Mouse (Mus musculus) hindbrain, embryonic 11.5 days (tissue): ENCODE data around the gene P2rx7. TPM values are rescaled to one million over a fixed set of nuclear protein-coding genes. Genes with fewer than 3 reads are reported as not detected.

Experiments
- ATAC-seq: fragments of 200-750 bp; cut with Nextera tagmentation; 2 replicates; pipeline ENCODE4 v1.8.0; 2017; ENCODE audit warnings: mild to moderate bottlenecking, moderate TSS enrichment, moderate library complexity; ENCODE audit not compliant: low FRiP score
- DNase-seq: peaks from one replicate; pipeline ENCODE4 v3.0.0-alpha.2; 2015; ENCODE audit warnings: low spot score
- H3K27ac ChIP-seq: fragments of 300-500 bp; sonication (generic); 2 replicates; pipeline ENCODE4 v1.5.1; 2014; ENCODE audit warnings: mild to moderate bottlenecking, low read depth, low read length
- H3K27me3 ChIP-seq: fragments of 300-500 bp; sonication (generic); 2 replicates; pipeline ENCODE4 v1.6.1; 2014; ENCODE audit warnings: mild to moderate bottlenecking, low read length, moderate library complexity, mixed read lengths; ENCODE audit not compliant: control insufficient read depth, insufficient read depth
- H3K36me3 ChIP-seq: fragments of 300-500 bp; sonication (generic); 2 replicates; pipeline ENCODE4 v1.6.1; 2014; ENCODE audit warnings: mild to moderate bottlenecking, low read length, moderate library complexity, mixed read lengths; ENCODE audit not compliant: control insufficient read depth, insufficient read depth
- H3K4me1 ChIP-seq: fragments of 300-500 bp; sonication (generic); replicated peaks from 2 replicates; pipeline ENCODE4 v1.6.1; 2014; ENCODE audit warnings: low read length, mixed read lengths; ENCODE audit not compliant: control insufficient read depth, insufficient read depth
- H3K4me2 ChIP-seq: fragments of 300-500 bp; sonication (generic); replicated peaks from 2 replicates; pipeline ENCODE4 v1.6.1; 2014; ENCODE audit warnings: mild to moderate bottlenecking, low read depth, low read length
- H3K4me3 ChIP-seq: fragments of 300-500 bp; sonication (generic); 2 replicates; pipeline ENCODE4 v1.5.1; 2014; ENCODE audit warnings: low read depth, low read length
- H3K9ac ChIP-seq: fragments of 300-500 bp; sonication (generic); 2 replicates; pipeline ENCODE4 v1.6.1; 2014; ENCODE audit warnings: low read depth, low read length
- H3K9me3 ChIP-seq: fragments of 300-500 bp; sonication (generic); 2 replicates; pipeline ENCODE4 v1.6.1; 2016; ENCODE audit warnings: low read length; ENCODE audit not compliant: control insufficient read depth
- WGBS: fragments of 180-500 bp; shearing (Covaris S2); extraction: QIAGEN DNeasy Blood & Tissue Kit; methylation state at CpG from one replicate; pipeline ENCODE4 v1.1.7; 2014; 5-methylcytosine and 5-hydroxymethylcytosine counted together
- polyA plus RNA-seq: library from polyadenylated mRNA; unstranded; fragments of >200 nt; fragmentation: Nextera tagmentation; extraction: Ambion mirVana; gene quantifications from 2 replicates; pipeline ENCODE4 v1.2.1, GENCODE M21; 2014

The P2rx7 gene
- polyA plus RNA-seq, 1 experiment from 2014 or later: 3.4 TPM

GRCm38 (mm10) chr5:122650100-122650499 lies 6.4 kb downstream of the P2rx7 start:
- Histone ChIP-seq H3K27me3 (no peaks in the 10 kb centered on the region), H3K9me3 (no peaks in the 10 kb centered on the region), H3K36me3 (no peaks in the 10 kb centered on the region), H3K4me1 (peaks cover 10% of the 10 kb centered on the region), H3K9ac (no peak overlapping the region), H3K4me2 (no peak overlapping the region), H3K4me3 (no peak overlapping the region), H3K27ac (no peak overlapping the region)
- no peak for ATAC-seq
- no peak for DNase-seq
- WGBS: 87% methylated on average over 8 of the region's 8 CpGs

GRCm38 (mm10) chr5:122652506-122652905 lies 8.8 kb downstream of the P2rx7 start:
- Histone ChIP-seq H3K36me3 (no peaks in the 10 kb centered on the region), H3K4me3 (no peak overlapping the region), H3K9ac (no peak overlapping the region), H3K27ac (peak overlapping the region; percentile 7; the same call in 1 of the 2 replicates), H3K27me3 (no peaks in the 10 kb centered on the region), H3K4me2 (no peak overlapping the region), H3K9me3 (no peaks in the 10 kb centered on the region), H3K4me1 (peaks cover 10% of the 10 kb centered on the region)
- DNase-seq (no peak), ATAC-seq (no peak)
- WGBS: 85% methylated on average over 7 of the region's 7 CpGs

- 45% methylated on average over 10 of the region's 10 CpGs for WGBS
- Histone ChIP-seq H3K9me3 (no peaks in the 10 kb centered on the region), H3K4me1 (peaks cover 10% of the 10 kb centered on the region), H3K4me3 (no peak overlapping the region), H3K9ac (no peak overlapping the region; the same call in 1 of the 2 replicates), H3K4me2 (no peak overlapping the region), H3K27ac (peak overlapping the region; percentile 34), H3K27me3 (no peaks in the 10 kb centered on the region), H3K36me3 (no peaks in the 10 kb centered on the region)
- ATAC-seq (no peak), DNase-seq (peak; percentile 27)
These were observed 9.4 kb downstream of the P2rx7 start for GRCm38 (mm10) chr5:122653112-122653445.

GRCm38 (mm10) chr5:122653446-122654267 lies 9.9 kb downstream of the P2rx7 start:
- ATAC-seq (peak; percentile 69), DNase-seq (peak; percentile 51)
- Histone ChIP-seq H3K4me2 (no peak overlapping the region), H3K27ac (peak overlapping the region; percentile 34), H3K27me3 (no peaks in the 10 kb centered on the region), H3K9ac (no peak overlapping the region; the same call in 1 of the 2 replicates), H3K4me3 (no peak overlapping the region), H3K4me1 (peaks cover 10% of the 10 kb centered on the region), H3K36me3 (no peaks in the 10 kb centered on the region), H3K9me3 (no peaks in the 10 kb centered on the region)
- 26% methylated on average over 15 of the region's 15 CpGs for WGBS

GRCm38 (mm10) chr5:122654268-122654573 lies 10.5 kb downstream of the P2rx7 start:
- no peak; the same call in 1 of the 2 replicates for ATAC-seq
- WGBS: 58% methylated on average over 5 of the region's 5 CpGs

GRCm38 (mm10) chr5:122656808-122657207 lies 13.1 kb downstream of the P2rx7 start:
- Histone ChIP-seq H3K27ac (no peak overlapping the region), H3K27me3 (no peaks in the 10 kb centered on the region), H3K36me3 (no peaks in the 10 kb centered on the region), H3K9me3 (no peaks in the 10 kb centered on the region), H3K4me2 (no peak overlapping the region), H3K9ac (no peak overlapping the region), H3K4me1 (peaks cover 10% of the 10 kb centered on the region), H3K4me3 (no peak overlapping the region)
- 93% methylated on average over 12 of the region's 12 CpGs for WGBS
- DNase-seq: no peak
- ATAC-seq: no peak

More at GRCm38 (mm10) chr5:122654268-122654573, 10.5 kb downstream of the P2rx7 start:
- Histone ChIP-seq H3K4me1 (peaks cover 10% of the 10 kb centered on the region), H3K4me3 (no peak overlapping the region), H3K9ac (no peak overlapping the region), H3K36me3 (no peaks in the 10 kb centered on the region), H3K27ac (peak overlapping the region; percentile 34), H3K27me3 (no peaks in the 10 kb centered on the region), H3K4me2 (no peak overlapping the region), H3K9me3 (no peaks in the 10 kb centered on the region)
- peak; percentile 9 for DNase-seq

- ATAC-seq: no peak
- Histone ChIP-seq H3K9me3 (no peaks in the 10 kb centered on the region), H3K4me3 (no peak overlapping the region), H3K4me2 (no peak overlapping the region), H3K27me3 (no peaks in the 10 kb centered on the region), H3K4me1 (no peaks in the 10 kb centered on the region), H3K27ac (no peak overlapping the region), H3K36me3 (no peaks in the 10 kb centered on the region), H3K9ac (no peak overlapping the region)
- 97% methylated on average over 6 of the region's 6 CpGs for WGBS
- no peak for DNase-seq
These were observed 18.8 kb downstream of the P2rx7 start for GRCm38 (mm10) chr5:122662501-122662900.

- no peaks in the 10 kb centered on the region for H3K36me3 ChIP-seq
- no peaks in the 10 kb centered on the region for H3K27me3 ChIP-seq
- no peak overlapping the region for H3K9ac ChIP-seq
- no peak overlapping the region for H3K27ac ChIP-seq
- WGBS: 75% methylated on average over 5 of the region's 5 CpGs
- ATAC-seq (no peak), DNase-seq (no peak)
- no peak overlapping the region for H3K4me2 ChIP-seq
- no peak overlapping the region for H3K4me3 ChIP-seq
- H3K9me3 ChIP-seq: no peaks in the 10 kb centered on the region
- no peaks in the 10 kb centered on the region for H3K4me1 ChIP-seq
These were observed 21.3 kb downstream of the P2rx7 start for GRCm38 (mm10) chr5:122665036-122665435.
